Mouse (Mus musculus): ENCODE measurements around the gene Fam25c.
A peak's percentile ranks its signal among the peaks of the same experiment; 100 is the strongest.

The Fam25c gene

GRCm38 (mm10) chr14:34363490-34364253 lies 8.4 kb upstream of the Fam25c start:
- peak; percentile 45 for DNase-seq (ENCODE audit: extremely low read depth, low read depth)

GRCm38 (mm10) chr14:34362726-34363445 lies 7.7 kb upstream of the Fam25c start:
- peak; percentile 66 for DNase-seq (ENCODE audit: extremely low read depth, low read depth)

- peak; percentile 23 for DNase-seq (ENCODE audit: extremely low read depth, low read depth)
Observed at GRCm38 (mm10) chr14:34362135-34362534, 6.9 kb upstream of the Fam25c start.

- DNase-seq (ENCODE audit: extremely low read depth, low read depth): no peak
Observed at GRCm38 (mm10) chr14:34360251-34360650, 5.0 kb upstream of the Fam25c start.

GRCm38 (mm10) chr14:34359676-34360244 lies 4.5 kb upstream of the Fam25c start:
- DNase-seq (ENCODE audit: extremely low read depth, low read depth): no peak

- no peak for DNase-seq (ENCODE audit: extremely low read depth, low read depth)
Observed at GRCm38 (mm10) chr14:34357671-34358455, 2.6 kb upstream of the Fam25c start.

- DNase-seq (ENCODE audit: extremely low read depth, low read depth): no peak
Observed at GRCm38 (mm10) chr14:34354456-34354855, 777 bp downstream of the Fam25c start.

GRCm38 (mm10) chr14:34353326-34353725 lies 1.9 kb downstream of the Fam25c start:
- no peak for DNase-seq (ENCODE audit: extremely low read depth, low read depth)

- DNase-seq (ENCODE audit: extremely low read depth, low read depth): no peak
Observed at GRCm38 (mm10) chr14:34352523-34352922, 2.7 kb downstream of the Fam25c start.

GRCm38 (mm10) chr14:34351660-34352059 lies 3.6 kb downstream of the Fam25c start:
- DNase-seq (ENCODE audit: extremely low read depth, low read depth): no peak

- DNase-seq (ENCODE audit: extremely low read depth, low read depth): no peak
Observed at GRCm38 (mm10) chr14:34349007-34349406, 6.2 kb downstream of the Fam25c start.

GRCm38 (mm10) chr14:34348301-34348700 lies 6.9 kb downstream of the Fam25c start:
- no peak for DNase-seq (ENCODE audit: extremely low read depth, low read depth)

- no peak for DNase-seq (ENCODE audit: extremely low read depth, low read depth)
Observed at GRCm38 (mm10) chr14:34347084-34347483, 8.1 kb downstream of the Fam25c start.

- no peak for DNase-seq (ENCODE audit: extremely low read depth, low read depth)
Observed at GRCm38 (mm10) chr14:34345771-34346566, 9.3 kb downstream of the Fam25c start.

- DNase-seq (ENCODE audit: extremely low read depth, low read depth): no peak
Observed at GRCm38 (mm10) chr14:34344361-34344760, 10.9 kb downstream of the Fam25c start.

GRCm38 (mm10) chr14:34343078-34343477 lies 12.2 kb downstream of the Fam25c start:
- DNase-seq (ENCODE audit: extremely low read depth, low read depth): peak; percentile 84

- DNase-seq (ENCODE audit: extremely low read depth, low read depth): no peak
Observed at GRCm38 (mm10) chr14:34341993-34342392, 13.2 kb downstream of the Fam25c start.

- no peak for DNase-seq (ENCODE audit: extremely low read depth, low read depth)
Observed at GRCm38 (mm10) chr14:34339446-34339845, 15.8 kb downstream of the Fam25c start.

- DNase-seq (ENCODE audit: extremely low read depth, low read depth): no peak
Observed at GRCm38 (mm10) chr14:34332476-34332875, 22.8 kb downstream of the Fam25c start.

GRCm38 (mm10) chr14:34331886-34332285 lies 23.3 kb downstream of the Fam25c start:
- no peak for DNase-seq (ENCODE audit: extremely low read depth, low read depth)

- no peak for DNase-seq (ENCODE audit: extremely low read depth, low read depth)
Observed at GRCm38 (mm10) chr14:34330657-34331158, 24.5 kb downstream of the Fam25c start.

Measured in MEL-GATA-1-ER (cell line).